Mouse (Mus musculus) forebrain, embryonic 16.5 days (tissue): Measurements from ENCODE around the gene Spon1. TPM values are rescaled to one million over a fixed set of nuclear protein-coding genes. Genes with fewer than 3 reads are reported as not detected.

Experiments
- ATAC-seq: fragments of 200-750 bp; cut with Nextera tagmentation; 2 replicates; pipeline ENCODE4 v1.8.0; 2017; ENCODE audit warnings: mild to moderate bottlenecking, moderate library complexity
- H3K27ac ChIP-seq: fragments of 300-500 bp; sonication (generic); 2 replicates; pipeline ENCODE4 v1.5.1; 2014; ENCODE audit warnings: low read length, control low read depth
- H3K27me3 ChIP-seq: fragments of 300-500 bp; sonication (generic); replicated peaks from 2 replicates; pipeline ENCODE4 v1.6.1; 2014; ENCODE audit warnings: low read length; ENCODE audit not compliant: control insufficient read depth, insufficient read depth
- H3K36me3 ChIP-seq: fragments of 300-500 bp; sonication (generic); 2 replicates; pipeline ENCODE4 v1.6.1; 2014; ENCODE audit not compliant: control insufficient read depth, insufficient read depth
- H3K4me1 ChIP-seq: fragments of 300-500 bp; sonication (generic); replicated peaks from 2 replicates; pipeline ENCODE4 v1.6.1; 2014; ENCODE audit warnings: low read length; ENCODE audit not compliant: control insufficient read depth, insufficient read depth
- H3K4me2 ChIP-seq: fragments of 300-500 bp; sonication (generic); 2 replicates; pipeline ENCODE4 v1.6.1; 2014; ENCODE audit warnings: mild to moderate bottlenecking, low read length, control low read depth
- H3K4me3 ChIP-seq: fragments of 300-500 bp; sonication (generic); replicated peaks from 2 replicates; pipeline ENCODE4 v1.5.1; 2014; ENCODE audit warnings: mild to moderate bottlenecking, low read length, control low read depth
- H3K9ac ChIP-seq: fragments of 300-500 bp; sonication (generic); replicated peaks from 2 replicates; pipeline ENCODE4 v1.6.1; 2014; ENCODE audit warnings: low read depth, low read length, control low read depth
- H3K9me3 ChIP-seq: fragments of 300-500 bp; sonication (generic); 2 replicates; pipeline ENCODE4 v1.6.1; 2016; ENCODE audit warnings: low read length; ENCODE audit not compliant: control insufficient read depth
- WGBS: fragments of 180-500 bp; shearing (Covaris S2); extraction: QIAGEN DNeasy Blood & Tissue Kit; methylation state at CpG from one replicate; pipeline ENCODE4 v1.1.7; 2014; 5-methylcytosine and 5-hydroxymethylcytosine counted together
- polyA plus RNA-seq: library from polyadenylated mRNA; unstranded; fragments of >200 nt; fragmentation: Nextera tagmentation; extraction: Ambion mirVana; gene quantifications from 2 replicates; pipeline ENCODE4 v1.2.1, GENCODE M21; 2015

Spon1 gene
- 13.6 and 19.3 TPM in 2 replicates for polyA plus RNA-seq

- under 1% methylated on average over 56 of the region's 56 CpGs for whole genome bisulfite sequencing
- Histone ChIP-seq H3K4me2 (peak within 1 kb of the TSS; percentile 100), H3K4me3 (peak within 1 kb of the TSS; percentile 62)
Measured at GRCm38 (mm10) chr7:113765667-113766497, at the start of gene Spon1. Spon1 (plus strand) TSS chr7:113765998.

DNA sequence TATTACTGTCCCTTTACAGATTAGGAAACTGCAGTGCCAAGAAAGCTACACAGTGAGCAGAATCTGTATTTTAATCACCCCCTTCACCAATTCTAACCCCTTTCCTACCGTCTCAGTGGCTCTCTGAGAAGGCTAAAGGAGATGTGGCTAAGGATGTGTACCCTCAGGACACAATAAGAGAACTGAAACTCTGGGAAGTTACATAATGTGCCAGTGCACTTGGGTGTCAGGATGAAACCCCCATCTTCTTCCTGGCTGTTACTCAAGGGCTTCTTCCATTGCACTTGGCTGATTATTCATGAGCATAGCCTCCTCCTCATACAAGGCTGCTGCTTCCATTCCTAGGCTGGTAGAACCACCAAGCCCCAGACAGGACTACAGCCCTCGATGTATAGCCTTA, 43.8 kb upstream of the Spon1 start:
- no peak overlapping the region for H3K9ac ChIP-seq
- 72% methylated on average over 2 of the region's 2 CpGs for WGBS
- ATAC-seq, result no peak

More at GRCm38 (mm10) chr7:113765667-113766497, at the start of gene Spon1:
- Histone ChIP-seq H3K4me1 (peaks cover 19% of the 10 kb centered on the region), H3K27ac (peak within 1 kb of the TSS; percentile 23), H3K9ac (peak within 1 kb of the TSS; percentile 70), H3K27me3 (peaks cover 17% of the 10 kb centered on the region; the same call in 1 of the 2 replicates), H3K36me3 (no peaks in the 10 kb centered on the region), H3K9me3 (no peaks in the 10 kb centered on the region)
- ATAC-seq, result peak; percentile 96

DNA sequence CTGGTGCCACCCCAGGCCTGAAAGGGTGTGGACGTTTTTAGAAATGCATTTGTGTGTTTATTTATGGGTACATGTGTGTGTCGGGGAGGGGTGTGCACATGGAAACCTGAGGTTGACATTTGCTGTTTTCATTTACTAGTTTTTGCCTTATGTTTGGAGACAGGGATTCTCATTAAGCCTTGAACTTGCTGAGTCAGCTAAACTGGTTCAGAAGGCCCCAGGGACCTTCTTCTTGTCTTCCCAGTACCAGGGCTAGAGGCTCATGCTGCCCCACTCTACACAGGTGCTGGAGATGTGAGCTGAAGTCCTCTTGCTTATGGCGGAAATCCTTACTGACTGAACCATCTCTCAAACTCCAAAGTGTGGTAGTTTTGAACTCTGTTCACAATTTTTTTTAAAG, 41.9 kb upstream of the Spon1 start:
- ATAC-seq, result no peak
- H3K27me3 ChIP-seq, result no peaks in the 10 kb centered on the region
- H3K4me2 ChIP-seq, result no peak overlapping the region
- no peak overlapping the region for H3K27ac ChIP-seq
- no peak overlapping the region for H3K9ac ChIP-seq
- no peaks in the 10 kb centered on the region for H3K36me3 ChIP-seq
- no peak overlapping the region for H3K4me3 ChIP-seq
- H3K4me1 ChIP-seq, result no peaks in the 10 kb centered on the region
- H3K9me3 ChIP-seq, result no peaks in the 10 kb centered on the region
- 83% methylated on average over 3 of the region's 3 CpGs for WGBS

More for the DNA sequence above, 43.8 kb upstream of the Spon1 start:
- H3K27ac ChIP-seq, result no peak overlapping the region
- no peaks in the 10 kb centered on the region for H3K9me3 ChIP-seq
- H3K36me3 ChIP-seq, result no peaks in the 10 kb centered on the region
- H3K4me1 ChIP-seq, result no peaks in the 10 kb centered on the region
- H3K27me3 ChIP-seq, result no peaks in the 10 kb centered on the region
- no peak overlapping the region for H3K4me3 ChIP-seq
- H3K4me2 ChIP-seq, result no peak overlapping the region

GRCm38 (mm10) chr7:113727999-113728713, 37.6 kb upstream of the Spon1 start:
- 0 out of 2 replicates have a peak, but pooled peaks cover 1% of the 10 kb centered on the region for H3K4me1 ChIP-seq
- H3K9me3 ChIP-seq, result no peaks in the 10 kb centered on the region
- no peak overlapping the region for H3K4me3 ChIP-seq
- H3K9ac ChIP-seq, result no peak overlapping the region
- WGBS, result 80% methylated on average over 8 of the region's 8 CpGs
- no peak for ATAC-seq
- no peaks in the 10 kb centered on the region for H3K27me3 ChIP-seq
- H3K27ac ChIP-seq, result no peak overlapping the region
- H3K4me2 ChIP-seq, result no peak overlapping the region
- H3K36me3 ChIP-seq, result no peaks in the 10 kb centered on the region

DNA sequence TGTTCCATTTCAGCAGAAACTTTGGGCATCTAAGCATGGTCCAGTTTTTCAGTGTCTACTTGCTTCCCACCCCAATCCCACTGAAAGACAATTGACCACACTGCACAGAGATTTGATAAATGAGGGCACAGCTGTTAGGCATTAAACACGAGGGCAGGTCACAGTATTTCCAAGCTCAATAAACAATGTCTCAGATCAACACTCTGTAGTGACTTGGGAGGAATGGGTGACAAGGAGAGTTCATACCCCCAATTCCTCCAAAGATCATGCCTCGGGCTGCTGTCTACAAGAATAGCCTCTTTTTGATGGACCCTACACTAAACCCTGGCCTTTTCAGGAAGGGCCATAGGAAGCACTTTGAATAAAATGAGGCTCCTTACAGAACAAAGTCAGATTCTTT, 36.9 kb upstream of the Spon1 start:
- 64% methylated on average over 2 of the region's 2 CpGs for WGBS
- Histone ChIP-seq H3K9me3 (no peaks in the 10 kb centered on the region), H3K4me2 (no peak overlapping the region), H3K27me3 (no peaks in the 10 kb centered on the region), H3K9ac (no peak overlapping the region), H3K36me3 (no peaks in the 10 kb centered on the region), H3K4me1 (0 out of 2 replicates have a peak, but pooled peaks cover 2% of the 10 kb centered on the region), H3K4me3 (no peak overlapping the region), H3K27ac (no peak overlapping the region)
- no peak for ATAC-seq

DNA sequence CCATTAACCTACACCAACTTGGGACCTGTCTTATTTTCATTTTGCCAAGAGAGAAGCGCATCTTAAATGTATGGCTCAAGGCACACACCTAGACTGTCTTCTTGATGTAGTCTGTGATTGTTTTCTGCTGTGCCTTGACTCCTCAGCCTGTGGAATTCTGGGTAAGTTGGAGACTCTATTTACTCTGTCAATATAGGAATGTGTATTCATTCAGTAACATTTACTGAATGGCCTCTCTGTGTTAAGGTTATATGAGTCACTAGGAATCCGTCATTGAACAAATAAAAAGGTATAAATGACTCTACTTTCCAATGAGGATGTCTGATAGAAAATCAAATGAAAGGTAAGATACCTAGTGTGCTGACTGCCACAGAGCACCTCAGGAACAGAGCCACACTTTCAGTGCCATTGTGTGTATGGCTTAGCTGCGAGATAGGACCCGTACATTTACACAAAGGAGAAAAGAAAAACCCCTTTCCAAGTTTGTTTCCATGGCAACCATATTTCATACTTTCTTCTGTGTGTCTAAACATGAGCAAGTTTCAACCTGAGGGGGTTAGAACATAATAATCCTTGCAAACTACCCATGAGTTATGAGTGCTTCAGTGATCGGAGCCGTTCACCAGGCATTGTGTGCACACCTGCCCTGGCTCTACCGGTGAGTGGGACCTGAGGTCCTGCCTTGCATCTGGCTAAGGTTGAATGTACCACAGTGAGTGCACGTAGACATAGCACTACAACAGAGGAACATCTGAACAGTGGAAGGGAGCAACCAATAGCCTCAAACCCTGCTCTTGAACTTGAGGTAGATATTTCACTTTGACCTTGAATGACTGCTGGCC, 35.2 kb upstream of the Spon1 start:
- Histone ChIP-seq H3K27me3 (no peaks in the 10 kb centered on the region), H3K9me3 (no peaks in the 10 kb centered on the region), H3K9ac (no peak overlapping the region), H3K4me1 (0 out of 2 replicates have a peak, but pooled peaks cover 2% of the 10 kb centered on the region), H3K4me2 (no peak overlapping the region), H3K36me3 (no peaks in the 10 kb centered on the region), H3K4me3 (no peak overlapping the region), H3K27ac (no peak overlapping the region)
- 85% methylated on average over 8 of the region's 8 CpGs for WGBS
- ATAC-seq, result peak; percentile 38; the same call in 1 of the 2 replicates

- Histone ChIP-seq H3K4me2 (no peak overlapping the region), H3K9ac (no peak overlapping the region), H3K27me3 (no peaks in the 10 kb centered on the region), H3K27ac (no peak overlapping the region), H3K4me3 (no peak overlapping the region), H3K36me3 (no peaks in the 10 kb centered on the region), H3K4me1 (0 out of 2 replicates have a peak, but pooled peaks cover 2% of the 10 kb centered on the region), H3K9me3 (no peaks in the 10 kb centered on the region)
- peak; percentile 52; the same call in 1 of the 2 replicates for ATAC-seq
- WGBS, result 78% methylated on average over 9 of the region's 9 CpGs
Measured at GRCm38 (mm10) chr7:113737790-113738362, 27.9 kb upstream of the Spon1 start.

DNA sequence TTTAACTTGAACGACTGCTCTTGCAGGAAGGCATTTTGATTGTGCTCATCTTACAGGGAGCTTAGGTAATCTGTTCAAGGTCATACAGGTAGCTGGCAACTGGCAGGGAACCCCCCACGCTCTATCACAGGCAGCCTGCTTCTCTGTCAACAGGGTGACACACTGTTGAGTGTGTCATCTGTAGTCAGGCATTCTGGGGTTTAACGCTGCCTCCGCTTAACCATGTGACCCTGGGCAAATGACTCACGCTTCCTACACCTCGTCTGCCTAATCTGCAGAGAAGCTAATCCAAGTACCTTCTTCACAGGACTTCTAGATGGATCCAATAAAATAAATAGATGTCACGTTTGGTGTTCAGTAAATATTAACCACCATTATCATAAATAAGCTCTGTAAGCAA, 26.6 kb upstream of the Spon1 start:
- Histone ChIP-seq H3K9me3 (no peaks in the 10 kb centered on the region), H3K4me2 (no peak overlapping the region), H3K27ac (no peak overlapping the region), H3K36me3 (no peaks in the 10 kb centered on the region), H3K4me3 (no peak overlapping the region), H3K9ac (no peak overlapping the region), H3K4me1 (no peaks in the 10 kb centered on the region), H3K27me3 (no peaks in the 10 kb centered on the region)
- 80% methylated on average over 7 of the region's 7 CpGs for WGBS
- ATAC-seq, result no peak
